Mouse (Mus musculus): ENCODE results near the gene Cdsn. TPM values are rescaled to one million over a fixed set of nuclear protein-coding genes. Genes with fewer than 3 reads are reported as not detected.

The Cdsn gene
- polyA plus RNA-seq, 1 experiment from 2014 or later = 0.28 TPM

- no peak for ATAC-seq
- Histone ChIP-seq H3K36me3 (ENCODE audit: control insufficient read depth, insufficient read depth, low read length) (no peaks in the 10 kb centered on the region), H3K27me3 (replicated peaks; ENCODE audit: control insufficient read depth, insufficient read depth, low read length) (no peaks in the 10 kb centered on the region), H3K4me2 (ENCODE audit: low read length) (no peak overlapping the region), H3K9ac (ENCODE audit: low read depth, low read length) (no peak overlapping the region), H3K4me1 (ENCODE audit: control insufficient read depth, insufficient read depth, low read depth, low read length) (no peaks in the 10 kb centered on the region; the same call in 1 of the 2 replicates), H3K4me3 (ENCODE audit: low read length) (no peak overlapping the region), H3K9me3 (ENCODE audit: control insufficient read depth, low read length) (no peaks in the 10 kb centered on the region), H3K27ac (ENCODE audit: low read depth, low read length) (no peak overlapping the region)
- 87% methylated on average over 8 of the region's 8 CpGs for WGBS
These were observed 25.3 kb upstream of the Cdsn start for GRCm38 (mm10) chr17:35526644-35527043.

GRCm38 (mm10) chr17:35532360-35532759 lies 19.6 kb upstream of the Cdsn start:
- no peak overlapping the region for H3K4me2 ChIP-seq (ENCODE audit: low read length)
- WGBS = 13% methylated on average over 3 of the region's 3 CpGs
- H3K27ac ChIP-seq (ENCODE audit: low read depth, low read length) = no peak overlapping the region
- H3K36me3 ChIP-seq (ENCODE audit: control insufficient read depth, insufficient read depth, low read length) = no peaks in the 10 kb centered on the region
- H3K9ac ChIP-seq (ENCODE audit: low read depth, low read length) = no peak overlapping the region
- ATAC-seq = no peak
- H3K4me3 ChIP-seq (ENCODE audit: low read length) = no peak overlapping the region
- no peaks in the 10 kb centered on the region for H3K27me3 ChIP-seq (replicated peaks; ENCODE audit: control insufficient read depth, insufficient read depth, low read length)
- no peaks in the 10 kb centered on the region; the same call in 1 of the 2 replicates for H3K4me1 ChIP-seq (ENCODE audit: control insufficient read depth, insufficient read depth, low read depth, low read length)
- H3K9me3 ChIP-seq (ENCODE audit: control insufficient read depth, low read length) = no peaks in the 10 kb centered on the region

- Histone ChIP-seq H3K36me3 (ENCODE audit: control insufficient read depth, insufficient read depth, low read length) (no peaks in the 10 kb centered on the region), H3K4me3 (ENCODE audit: low read length) (no peak within 1 kb of the TSS), H3K27ac (ENCODE audit: low read depth, low read length) (no peak within 1 kb of the TSS), H3K9me3 (ENCODE audit: control insufficient read depth, low read length) (no peaks in the 10 kb centered on the region), H3K4me2 (ENCODE audit: low read length) (no peak within 1 kb of the TSS), H3K27me3 (replicated peaks; ENCODE audit: control insufficient read depth, insufficient read depth, low read length) (no peaks in the 10 kb centered on the region), H3K9ac (ENCODE audit: low read depth, low read length) (no peak within 1 kb of the TSS), H3K4me1 (ENCODE audit: control insufficient read depth, insufficient read depth, low read depth, low read length) (no peaks in the 10 kb centered on the region; the same call in 1 of the 2 replicates)
- WGBS = 49% methylated on average over 7 of the region's 7 CpGs
- ATAC-seq = no peak
These were observed 19.0 kb upstream of the Cdsn start, which contains the start of gene Psors1c2 for GRCm38 (mm10) chr17:35532901-35533300. Gene Psors1c2 (plus strand): TSS chr17:35533201.

DNA sequence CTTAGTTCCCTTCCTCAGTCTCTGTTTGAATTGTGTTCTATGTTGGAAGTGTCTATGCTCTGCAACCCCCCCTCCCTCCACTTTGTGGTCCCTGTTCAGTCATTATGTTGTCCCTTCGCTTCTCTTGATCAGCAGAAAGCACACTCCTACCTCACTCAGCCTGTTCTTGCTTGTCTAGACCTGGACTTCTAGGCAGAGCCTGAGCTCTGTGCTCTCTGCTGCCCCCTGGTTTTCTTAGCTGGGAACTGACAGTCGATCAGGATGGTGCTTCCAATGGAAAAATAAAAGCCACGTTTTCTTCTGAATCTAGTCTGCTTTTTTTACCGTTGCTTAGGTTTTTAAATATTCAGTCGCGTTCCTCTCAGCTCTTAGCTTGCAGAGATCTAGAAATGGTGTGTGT lies 17.6 kb upstream of the Cdsn start:
- no peak overlapping the region for H3K4me2 ChIP-seq (ENCODE audit: low read length)
- WGBS = 13% methylated on average over 6 of the region's 6 CpGs
- no peak overlapping the region for H3K27ac ChIP-seq (ENCODE audit: low read depth, low read length)
- H3K9ac ChIP-seq (ENCODE audit: low read depth, low read length) = no peak overlapping the region
- H3K27me3 ChIP-seq (replicated peaks; ENCODE audit: control insufficient read depth, insufficient read depth, low read length) = no peaks in the 10 kb centered on the region
- no peak overlapping the region for H3K4me3 ChIP-seq (ENCODE audit: low read length)
- H3K4me1 ChIP-seq (ENCODE audit: control insufficient read depth, insufficient read depth, low read depth, low read length) = no peaks in the 10 kb centered on the region; the same call in 1 of the 2 replicates
- no peaks in the 10 kb centered on the region for H3K36me3 ChIP-seq (ENCODE audit: control insufficient read depth, insufficient read depth, low read length)
- no peaks in the 10 kb centered on the region for H3K9me3 ChIP-seq (ENCODE audit: control insufficient read depth, low read length)
- peak; percentile 83 for ATAC-seq

DNA sequence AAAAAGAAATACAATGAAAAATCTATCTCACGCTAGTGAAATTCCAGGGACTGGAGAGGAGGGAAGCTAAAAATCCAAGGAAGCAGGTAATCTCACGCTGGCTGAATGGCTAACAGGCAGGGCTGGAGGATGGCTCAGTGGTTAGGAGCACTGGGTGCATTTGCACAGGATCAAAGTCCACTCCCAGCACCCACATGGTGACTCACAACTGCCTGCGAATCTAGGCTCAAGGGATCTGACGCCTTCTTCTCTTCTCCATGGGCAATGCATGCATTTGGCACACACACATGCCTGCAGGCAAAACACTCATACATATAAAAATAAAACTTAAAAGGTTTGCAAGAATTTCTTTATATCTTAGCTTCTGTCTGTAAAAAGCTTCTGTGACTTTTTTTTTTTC lies 14.5 kb upstream of the Cdsn start:
- H3K4me1 ChIP-seq (ENCODE audit: control insufficient read depth, insufficient read depth, low read depth, low read length) = no peaks in the 10 kb centered on the region
- no peaks in the 10 kb centered on the region for H3K9me3 ChIP-seq (ENCODE audit: control insufficient read depth, low read length)
- H3K4me2 ChIP-seq (ENCODE audit: low read length) = no peak overlapping the region
- H3K9ac ChIP-seq (ENCODE audit: low read depth, low read length) = no peak overlapping the region
- no peak for ATAC-seq
- no peak overlapping the region for H3K27ac ChIP-seq (ENCODE audit: low read depth, low read length)
- no peaks in the 10 kb centered on the region for H3K27me3 ChIP-seq (replicated peaks; ENCODE audit: control insufficient read depth, insufficient read depth, low read length)
- WGBS = 97% methylated on average over 4 of the region's 4 CpGs
- H3K36me3 ChIP-seq (ENCODE audit: control insufficient read depth, insufficient read depth, low read length) = no peaks in the 10 kb centered on the region
- no peak overlapping the region for H3K4me3 ChIP-seq (ENCODE audit: low read length)

GRCm38 (mm10) chr17:35538476-35538875 lies 13.5 kb upstream of the Cdsn start:
- Histone ChIP-seq H3K4me3 (ENCODE audit: low read length) (no peak overlapping the region), H3K36me3 (ENCODE audit: control insufficient read depth, insufficient read depth, low read length) (no peaks in the 10 kb centered on the region), H3K9ac (ENCODE audit: low read depth, low read length) (no peak overlapping the region), H3K9me3 (ENCODE audit: control insufficient read depth, low read length) (no peaks in the 10 kb centered on the region), H3K4me2 (ENCODE audit: low read length) (no peak overlapping the region), H3K27ac (ENCODE audit: low read depth, low read length) (no peak overlapping the region), H3K4me1 (ENCODE audit: control insufficient read depth, insufficient read depth, low read depth, low read length) (0 out of 2 replicates have a peak, but pooled peaks cover 2% of the 10 kb centered on the region), H3K27me3 (replicated peaks; ENCODE audit: control insufficient read depth, insufficient read depth, low read length) (no peaks in the 10 kb centered on the region)
- WGBS = 83% methylated on average over 1 of the region's 1 CpGs
- ATAC-seq = no peak

DNA sequence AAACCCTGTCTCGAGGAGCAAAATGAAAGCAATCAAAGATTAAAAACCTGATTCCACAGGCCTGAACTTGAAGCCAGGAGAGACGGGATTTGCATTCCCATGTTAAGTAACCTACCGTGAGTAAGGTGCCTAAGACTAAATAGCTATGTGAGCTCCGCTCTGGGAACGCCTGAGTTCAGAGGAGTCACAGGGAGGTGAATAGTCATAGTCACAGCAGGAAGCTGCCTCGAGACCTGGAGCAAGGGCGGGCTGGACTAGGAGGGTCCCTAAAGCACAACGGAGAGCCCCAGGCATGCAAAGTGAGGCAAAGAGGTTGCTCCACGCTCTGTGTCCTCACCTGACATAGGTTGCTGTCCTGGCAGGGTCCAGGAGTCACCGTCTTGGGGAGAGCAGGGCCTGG lies 12.4 kb upstream of the Cdsn start:
- Histone ChIP-seq H3K27me3 (replicated peaks; ENCODE audit: control insufficient read depth, insufficient read depth, low read length) (no peaks in the 10 kb centered on the region), H3K4me3 (ENCODE audit: low read length) (no peak overlapping the region), H3K27ac (ENCODE audit: low read depth, low read length) (no peak overlapping the region), H3K9me3 (ENCODE audit: control insufficient read depth, low read length) (no peaks in the 10 kb centered on the region), H3K9ac (ENCODE audit: low read depth, low read length) (no peak overlapping the region), H3K4me2 (ENCODE audit: low read length) (no peak overlapping the region), H3K4me1 (ENCODE audit: control insufficient read depth, insufficient read depth, low read depth, low read length) (0 out of 2 replicates have a peak, but pooled peaks cover 3% of the 10 kb centered on the region), H3K36me3 (ENCODE audit: control insufficient read depth, insufficient read depth, low read length) (no peaks in the 10 kb centered on the region)
- 60% methylated on average over 10 of the region's 10 CpGs for WGBS
- ATAC-seq = no peak

GRCm38 (mm10) chr17:35542761-35543411 lies 9.0 kb upstream of the Cdsn start:
- H3K4me1 ChIP-seq (ENCODE audit: control insufficient read depth, insufficient read depth, low read depth, low read length) = 0 out of 2 replicates have a peak, but pooled peaks cover 3% of the 10 kb centered on the region
- no peak overlapping the region for H3K27ac ChIP-seq (ENCODE audit: low read depth, low read length)
- 0 out of 2 replicates have a peak, but pooled peaks have one; percentile 3 for ATAC-seq
- H3K9ac ChIP-seq (ENCODE audit: low read depth, low read length) = no peak overlapping the region
- H3K36me3 ChIP-seq (ENCODE audit: control insufficient read depth, insufficient read depth, low read length) = no peaks in the 10 kb centered on the region
- 72% methylated on average over 15 of the region's 15 CpGs for WGBS
- no peaks in the 10 kb centered on the region for H3K27me3 ChIP-seq (replicated peaks; ENCODE audit: control insufficient read depth, insufficient read depth, low read length)
- no peak overlapping the region for H3K4me3 ChIP-seq (ENCODE audit: low read length)
- H3K4me2 ChIP-seq (ENCODE audit: low read length) = peak overlapping the region; percentile 30; the same call in 1 of the 2 replicates
- no peaks in the 10 kb centered on the region for H3K9me3 ChIP-seq (ENCODE audit: control insufficient read depth, low read length)

- H3K9me3 ChIP-seq (ENCODE audit: control insufficient read depth, low read length) = no peaks in the 10 kb centered on the region
- H3K27ac ChIP-seq (ENCODE audit: low read depth, low read length) = no peak overlapping the region
- no peak overlapping the region for H3K9ac ChIP-seq (ENCODE audit: low read depth, low read length)
- H3K4me3 ChIP-seq (ENCODE audit: low read length) = no peak overlapping the region
- 0 out of 2 replicates have a peak, but pooled peaks cover 3% of the 10 kb centered on the region for H3K4me1 ChIP-seq (ENCODE audit: control insufficient read depth, insufficient read depth, low read depth, low read length)
- no peaks in the 10 kb centered on the region for H3K36me3 ChIP-seq (ENCODE audit: control insufficient read depth, insufficient read depth, low read length)
- peak; percentile 51 for ATAC-seq
- no peaks in the 10 kb centered on the region for H3K27me3 ChIP-seq (replicated peaks; ENCODE audit: control insufficient read depth, insufficient read depth, low read length)
- 13% methylated on average over 14 of the region's 14 CpGs for WGBS
- H3K4me2 ChIP-seq (ENCODE audit: low read length) = peak overlapping the region; percentile 30
These were observed 8.5 kb upstream of the Cdsn start for GRCm38 (mm10) chr17:35543412-35543861.
